Mouse (Mus musculus): ENCODE measurements around the gene Pklr. TPM values are rescaled to one million over a fixed set of nuclear protein-coding genes. Genes with fewer than 3 reads are reported as not detected.

Gene Pklr
- total and polyA plus RNA-seq, 3 experiments = 22.9 to 80.3 (median 36.9) TPM

- ATAC-seq (ENCODE audit: extremely low read depth, insufficient number of reproducible peaks, low FRiP score, poor library complexity, severe bottlenecking) = no peak
- H3K9me3 ChIP-seq (replicated peaks) = no peaks in the 10 kb centered on the region
- H3K36me3 ChIP-seq (replicated peaks) = peaks cover 2% of the 10 kb centered on the region
- no peak for TF ChIP-seq GATA2 (IDR thresholded peaks at IDR 0.05; ENCODE audit: borderline replicate concordance, low read depth, low read length)
- no peak for TF ChIP-seq GATA1 (IDR thresholded peaks at IDR 0.05; ENCODE audit: borderline replicate concordance, low read length)
- no peak for TF ChIP-seq CTCF (IDR thresholded peaks at IDR 0.05; ENCODE audit: low read depth, low read length)
- no peak for TF ChIP-seq POLR2AphosphoS5 (IDR thresholded peaks at IDR 0.05; ENCODE audit: insufficient replicate concordance, low read depth, low read length)
- no peak for TF ChIP-seq TAL1 (conservative IDR thresholded peaks at IDR 0.05; ENCODE audit: low read depth, low read length)
- peak overlapping the region; percentile 67; the same call in 1 of the 2 replicates for H3K4me3 ChIP-seq (ENCODE audit: low read depth, low read length)
- H3K27me3 ChIP-seq (ENCODE audit: insufficient read depth, low read length) = no peaks in the 10 kb centered on the region
- peaks cover 85% of the 10 kb centered on the region for H3K4me1 ChIP-seq (ENCODE audit: insufficient read depth, low read depth, low read length)
- DNase-seq (ENCODE audit: low spot score) = no peak
Observed at GRCm38 (mm10) chr3:89131816-89132215, 4.1 kb upstream of the Pklr start.

- Histone ChIP-seq H3K36me3 (replicated peaks) (peaks cover 6% of the 10 kb centered on the region), H3K4me3 (ENCODE audit: low read depth, low read length) (peak overlapping the region; percentile 67), H3K4me1 (ENCODE audit: insufficient read depth, low read depth, low read length) (peaks cover 90% of the 10 kb centered on the region), H3K9me3 (replicated peaks) (no peaks in the 10 kb centered on the region), H3K27me3 (ENCODE audit: insufficient read depth, low read length) (no peaks in the 10 kb centered on the region)
- TF ChIP-seq POLR2AphosphoS5 (IDR thresholded peaks at IDR 0.05; ENCODE audit: insufficient replicate concordance, low read depth, low read length) (no peak), CTCF (IDR thresholded peaks at IDR 0.05; ENCODE audit: low read depth, low read length) (no peak), GATA1 (IDR thresholded peaks at IDR 0.05; ENCODE audit: borderline replicate concordance, low read length) (no peak), TAL1 (conservative IDR thresholded peaks at IDR 0.05; ENCODE audit: low read depth, low read length) (peak; percentile 68), GATA2 (IDR thresholded peaks at IDR 0.05; ENCODE audit: borderline replicate concordance, low read depth, low read length) (no peak)
- ATAC-seq (ENCODE audit: extremely low read depth, insufficient number of reproducible peaks, low FRiP score, poor library complexity, severe bottlenecking) (peak; percentile 67), DNase-seq (ENCODE audit: low spot score) (peak; percentile 86)
Observed at GRCm38 (mm10) chr3:89132285-89133062, 3.5 kb upstream of the Pklr start.

DNA sequence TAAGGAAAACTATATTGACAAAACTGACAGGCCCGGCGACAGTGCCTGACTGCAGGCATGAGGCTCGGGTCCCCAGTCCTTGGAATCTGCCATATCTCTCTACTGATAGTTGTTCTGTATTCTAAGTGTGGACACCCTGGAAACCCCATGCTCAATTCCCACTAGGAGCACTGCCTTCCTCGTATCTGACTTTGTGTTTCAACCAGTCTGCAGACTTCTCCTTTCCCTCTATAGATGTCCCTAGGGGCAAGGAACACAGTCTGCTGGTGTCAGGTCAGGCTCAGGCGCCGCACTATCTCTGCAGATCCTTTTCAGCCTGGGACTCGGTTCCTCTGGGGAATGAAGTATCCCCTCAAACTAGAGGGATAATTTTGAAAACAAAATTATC is 2.9 kb upstream of the Pklr start:
- DNase-seq (ENCODE audit: low spot score) (no peak), ATAC-seq (ENCODE audit: extremely low read depth, insufficient number of reproducible peaks, low FRiP score, poor library complexity, severe bottlenecking) (no peak)
- Histone ChIP-seq H3K36me3 (replicated peaks) (peaks cover 7% of the 10 kb centered on the region), H3K27me3 (ENCODE audit: insufficient read depth, low read length) (no peaks in the 10 kb centered on the region), H3K9me3 (replicated peaks) (no peaks in the 10 kb centered on the region), H3K4me3 (ENCODE audit: low read depth, low read length) (peak overlapping the region; percentile 67; the same call in 1 of the 2 replicates), H3K4me1 (ENCODE audit: insufficient read depth, low read depth, low read length) (peaks cover 91% of the 10 kb centered on the region)
- no peak for TF ChIP-seq GATA1 (IDR thresholded peaks at IDR 0.05; ENCODE audit: borderline replicate concordance, low read length)
- no peak for TF ChIP-seq GATA2 (IDR thresholded peaks at IDR 0.05; ENCODE audit: borderline replicate concordance, low read depth, low read length)
- TF ChIP-seq TAL1 (conservative IDR thresholded peaks at IDR 0.05; ENCODE audit: low read depth, low read length) = no peak

GRCm38 (mm10) chr3:89133752-89134151 is 2.2 kb upstream of the Pklr start:
- H3K4me1 ChIP-seq (ENCODE audit: insufficient read depth, low read depth, low read length) = peaks cover 90% of the 10 kb centered on the region
- TF ChIP-seq GATA1 (IDR thresholded peaks at IDR 0.05; ENCODE audit: borderline replicate concordance, low read length) (no peak), POLR2AphosphoS5 (IDR thresholded peaks at IDR 0.05; ENCODE audit: insufficient replicate concordance, low read depth, low read length) (no peak), GATA2 (IDR thresholded peaks at IDR 0.05; ENCODE audit: borderline replicate concordance, low read depth, low read length) (no peak), TAL1 (conservative IDR thresholded peaks at IDR 0.05; ENCODE audit: low read depth, low read length) (no peak), CTCF (IDR thresholded peaks at IDR 0.05; ENCODE audit: low read depth, low read length) (no peak)
- DNase-seq (ENCODE audit: low spot score) = no peak
- no peak for ATAC-seq (ENCODE audit: extremely low read depth, insufficient number of reproducible peaks, low FRiP score, poor library complexity, severe bottlenecking)
- peak overlapping the region; percentile 70; the same call in 1 of the 2 replicates for H3K4me3 ChIP-seq (ENCODE audit: low read depth, low read length)
- H3K36me3 ChIP-seq (replicated peaks) = peaks cover 14% of the 10 kb centered on the region
- no peaks in the 10 kb centered on the region for H3K9me3 ChIP-seq (replicated peaks)
- H3K27me3 ChIP-seq (ENCODE audit: insufficient read depth, low read length) = no peaks in the 10 kb centered on the region

GRCm38 (mm10) chr3:89136365-89136764 is 423 bp downstream of the Pklr start:
- H3K4me1 ChIP-seq (ENCODE audit: insufficient read depth, low read depth, low read length) = peaks cover 92% of the 10 kb centered on the region
- DNase-seq (ENCODE audit: low spot score) (peak; percentile 75), ATAC-seq (ENCODE audit: extremely low read depth, insufficient number of reproducible peaks, low FRiP score, poor library complexity, severe bottlenecking) (0 out of 2 replicates have a peak, but pooled peaks have one; percentile 23)
- H3K27me3 ChIP-seq (ENCODE audit: insufficient read depth, low read length) = no peaks in the 10 kb centered on the region
- TF ChIP-seq GATA1 (IDR thresholded peaks at IDR 0.05; ENCODE audit: borderline replicate concordance, low read length) = no peak
- TF ChIP-seq GATA2 (IDR thresholded peaks at IDR 0.05; ENCODE audit: borderline replicate concordance, low read depth, low read length) = no peak
- no peak for TF ChIP-seq TAL1 (conservative IDR thresholded peaks at IDR 0.05; ENCODE audit: low read depth, low read length)
- no peak for TF ChIP-seq POLR2AphosphoS5 (IDR thresholded peaks at IDR 0.05; ENCODE audit: insufficient replicate concordance, low read depth, low read length)
- TF ChIP-seq CTCF (IDR thresholded peaks at IDR 0.05; ENCODE audit: low read depth, low read length) = peak; percentile 42; the same call in 1 of the 2 replicates
- no peaks in the 10 kb centered on the region for H3K9me3 ChIP-seq (replicated peaks)
- H3K36me3 ChIP-seq (replicated peaks) = peaks cover 37% of the 10 kb centered on the region
- H3K4me3 ChIP-seq (ENCODE audit: low read depth, low read length) = peak overlapping the region; percentile 81

- H3K4me3 ChIP-seq (ENCODE audit: low read depth, low read length) = no peak overlapping the region
- TF ChIP-seq GATA2 (IDR thresholded peaks at IDR 0.05; ENCODE audit: borderline replicate concordance, low read depth, low read length) = no peak
- no peak for TF ChIP-seq GATA1 (IDR thresholded peaks at IDR 0.05; ENCODE audit: borderline replicate concordance, low read length)
- TF ChIP-seq CTCF (IDR thresholded peaks at IDR 0.05; ENCODE audit: low read depth, low read length) = no peak
- TF ChIP-seq TAL1 (conservative IDR thresholded peaks at IDR 0.05; ENCODE audit: low read depth, low read length) = no peak
- TF ChIP-seq POLR2AphosphoS5 (IDR thresholded peaks at IDR 0.05; ENCODE audit: insufficient replicate concordance, low read depth, low read length) = no peak
- DNase-seq (ENCODE audit: low spot score) = no peak
- no peak for ATAC-seq (ENCODE audit: extremely low read depth, insufficient number of reproducible peaks, low FRiP score, poor library complexity, severe bottlenecking)
- H3K36me3 ChIP-seq (replicated peaks) = peaks cover 78% of the 10 kb centered on the region
- H3K27me3 ChIP-seq (ENCODE audit: insufficient read depth, low read length) = no peaks in the 10 kb centered on the region; the same call in 1 of the 2 replicates
- H3K9me3 ChIP-seq (replicated peaks) = no peaks in the 10 kb centered on the region
- peaks cover 80% of the 10 kb centered on the region for H3K4me1 ChIP-seq (ENCODE audit: insufficient read depth, low read depth, low read length)
Observed at GRCm38 (mm10) chr3:89144821-89145220, 8.9 kb downstream of the Pklr start.
